Mouse (Mus musculus): ENCODE measurements around the gene Gm2696. TPM values are rescaled to one million over a fixed set of nuclear protein-coding genes. Genes with fewer than 3 reads are reported as not detected.
"Not testable (repeated sequence)": the region's sequence is repeated elsewhere in the genome, so short reads cannot be mapped to it uniquely, and the experiment has no call there.

The Gm2696 gene
- polyA plus RNA-seq (2012), result not detected in 2 replicates

GRCm38 (mm10) chr10:77814382-77814781, at the start of gene Gm2696:
Gene Gm2696, plus strand, starts transcription at chr10:77814682.
- no peak for TF ChIP-seq GATA1 (IDR thresholded peaks at IDR 0.05; ENCODE audit: low read length)
- no peak for TF ChIP-seq TAL1 (IDR thresholded peaks at IDR 0.05; ENCODE audit: low read length)
- Histone ChIP-seq H3K36me3 (ENCODE audit: control insufficient read depth) (no peaks in the 10 kb centered on the region), H3K4me3 (replicated peaks) (no peak within 1 kb of the TSS), H3K9me3 (ENCODE audit: control insufficient read depth, low read length) (no peaks in the 10 kb centered on the region; the same call in 1 of the 2 replicates), H3K4me1 (ENCODE audit: control insufficient read depth) (no peaks in the 10 kb centered on the region), H3K27me3 (ENCODE audit: control insufficient read depth) (no peaks in the 10 kb centered on the region)

- Histone ChIP-seq H3K4me3 (replicated peaks) (no peak overlapping the region), H3K36me3 (ENCODE audit: control insufficient read depth) (no peaks in the 10 kb centered on the region), H3K4me1 (ENCODE audit: control insufficient read depth) (no peaks in the 10 kb centered on the region), H3K9me3 (ENCODE audit: control insufficient read depth, low read length) (no peaks in the 10 kb centered on the region), H3K27me3 (ENCODE audit: control insufficient read depth) (no peaks in the 10 kb centered on the region)
- no peak for TF ChIP-seq GATA1 (IDR thresholded peaks at IDR 0.05; ENCODE audit: low read length)
- no peak for TF ChIP-seq TAL1 (IDR thresholded peaks at IDR 0.05; ENCODE audit: low read length)
Observed at GRCm38 (mm10) chr10:77769727-77770126, 44.8 kb upstream of the Gm2696 start.

GRCm38 (mm10) chr10:77771225-77771624, 43.3 kb upstream of the Gm2696 start, which contains the start of gene Gm3238:
Gene Gm3238, minus strand, starts transcription at chr10:77771325.
- H3K36me3 ChIP-seq (ENCODE audit: control insufficient read depth); H3K4me3 ChIP-seq (replicated peaks): not testable (repeated sequence)

GRCm38 (mm10) chr10:77772142-77772541, 42.3 kb upstream of the Gm2696 start:
- not testable (repeated sequence) for H3K27me3 ChIP-seq (ENCODE audit: control insufficient read depth); H3K36me3 ChIP-seq (ENCODE audit: control insufficient read depth); H3K4me1 ChIP-seq (ENCODE audit: control insufficient read depth); H3K9me3 ChIP-seq (ENCODE audit: control insufficient read depth, low read length); H3K4me3 ChIP-seq (replicated peaks)

More at GRCm38 (mm10) chr10:77771225-77771624, 43.3 kb upstream of the Gm2696 start, which contains the start of gene Gm3238:
- H3K4me1 ChIP-seq (ENCODE audit: control insufficient read depth); H3K27me3 ChIP-seq (ENCODE audit: control insufficient read depth); H3K9me3 ChIP-seq (ENCODE audit: control insufficient read depth, low read length): not testable (repeated sequence)

GRCm38 (mm10) chr10:77776844-77777243, 37.6 kb upstream of the Gm2696 start, which contains the start of gene Gm7138:
Gene Gm7138, minus strand, starts transcription at chr10:77776944.
- not testable (repeated sequence) for H3K36me3 ChIP-seq (ENCODE audit: control insufficient read depth); H3K4me3 ChIP-seq (replicated peaks); H3K4me1 ChIP-seq (ENCODE audit: control insufficient read depth); H3K9me3 ChIP-seq (ENCODE audit: control insufficient read depth, low read length); H3K27me3 ChIP-seq (ENCODE audit: control insufficient read depth)

GRCm38 (mm10) chr10:77782442-77782841, 32.0 kb upstream of the Gm2696 start, which contains the start of gene Gm3250:
Gene Gm3250, minus strand, starts transcription at chr10:77782542.
- H3K9me3 ChIP-seq (ENCODE audit: control insufficient read depth, low read length); H3K36me3 ChIP-seq (ENCODE audit: control insufficient read depth); H3K4me3 ChIP-seq (replicated peaks); H3K4me1 ChIP-seq (ENCODE audit: control insufficient read depth); H3K27me3 ChIP-seq (ENCODE audit: control insufficient read depth): not testable (repeated sequence)

GRCm38 (mm10) chr10:77783396-77783795, 31.1 kb upstream of the Gm2696 start:
- not testable (repeated sequence) for H3K4me3 ChIP-seq (replicated peaks); H3K36me3 ChIP-seq (ENCODE audit: control insufficient read depth); H3K4me1 ChIP-seq (ENCODE audit: control insufficient read depth); H3K9me3 ChIP-seq (ENCODE audit: control insufficient read depth, low read length); H3K27me3 ChIP-seq (ENCODE audit: control insufficient read depth)

GRCm38 (mm10) chr10:77787876-77788275, 26.6 kb upstream of the Gm2696 start, which contains the start of gene Gm7137:
Gene Gm7137, minus strand, starts transcription at chr10:77788200.
- H3K4me1 ChIP-seq (ENCODE audit: control insufficient read depth); H3K9me3 ChIP-seq (ENCODE audit: control insufficient read depth, low read length); H3K4me3 ChIP-seq (replicated peaks); H3K36me3 ChIP-seq (ENCODE audit: control insufficient read depth); H3K27me3 ChIP-seq (ENCODE audit: control insufficient read depth): not testable (repeated sequence)

- Histone ChIP-seq H3K4me1 (ENCODE audit: control insufficient read depth) (no peaks in the 10 kb centered on the region), H3K27me3 (ENCODE audit: control insufficient read depth) (no peaks in the 10 kb centered on the region), H3K36me3 (ENCODE audit: control insufficient read depth) (no peaks in the 10 kb centered on the region), H3K9me3 (ENCODE audit: control insufficient read depth, low read length) (no peaks in the 10 kb centered on the region), H3K4me3 (replicated peaks) (no peak overlapping the region)
- TF ChIP-seq GATA1 (IDR thresholded peaks at IDR 0.05; ENCODE audit: low read length), result no peak
- no peak for TF ChIP-seq TAL1 (IDR thresholded peaks at IDR 0.05; ENCODE audit: low read length)
Observed at GRCm38 (mm10) chr10:77788621-77789020, 25.9 kb upstream of the Gm2696 start.

GRCm38 (mm10) chr10:77794976-77795375, 19.5 kb upstream of the Gm2696 start, which contains the start of gene Gm9639:
Gene Gm9639, minus strand, starts transcription at chr10:77795076.
- H3K4me3 ChIP-seq (replicated peaks), result no peak within 1 kb of the TSS
- no peak for TF ChIP-seq GATA1 (IDR thresholded peaks at IDR 0.05; ENCODE audit: low read length)
- TF ChIP-seq TAL1 (IDR thresholded peaks at IDR 0.05; ENCODE audit: low read length), result no peak
- H3K36me3 ChIP-seq (ENCODE audit: control insufficient read depth), result no peaks in the 10 kb centered on the region

More at GRCm38 (mm10) chr10:77794976-77795375, 19.5 kb upstream of the Gm2696 start, which contains the start of gene Gm9639:
- no peaks in the 10 kb centered on the region for H3K9me3 ChIP-seq (ENCODE audit: control insufficient read depth, low read length)
- H3K4me1 ChIP-seq (ENCODE audit: control insufficient read depth), result no peaks in the 10 kb centered on the region
- H3K27me3 ChIP-seq (ENCODE audit: control insufficient read depth), result no peaks in the 10 kb centered on the region

All from erythroblast, embryonic 14.5 days (primary cell).